Mouse (Mus musculus) left cerebral cortex, postnatal 25 days (tissue): Measurements from ENCODE around the gene Caly. TPM values are rescaled to one million over a fixed set of nuclear protein-coding genes. Genes with fewer than 3 reads are reported as not detected.

ENCODE experiments used
- DNase-seq, 2 experiments: peaks; one replicate each; pipeline ENCODE4 v3.0.0; 2022; ENCODE audit warnings: low spot score in 2 of 2, mixed read lengths in 1 of 2
- intact Hi-C: fragments of 180-260 bp; cut with DNase I; formaldehyde crosslinking; loops from one replicate; pipeline ENCODE4 v1.15.1; 2025
- total RNA-seq, 2 experiments: library from RNA; stranded (reverse); gene quantifications; 2 replicates each; pipeline ENCODE4 v1.2.3; 2021

Gene Caly
- total RNA-seq, result 100 to 1,000 TPM; 184 to 195 TPM

GRCm38 (mm10) chr7:140082242-140082678, at the start of gene Caly:
Gene Caly (minus strand): TSS chr7:140082548.
- DNase-seq, result peak; percentile 92 to 98
- intact Hi-C loops, result loop anchor here (5.0 kb wide), 1 partner anchor 395 kb away; no protein-coding TSS in a partner anchor

DNA sequence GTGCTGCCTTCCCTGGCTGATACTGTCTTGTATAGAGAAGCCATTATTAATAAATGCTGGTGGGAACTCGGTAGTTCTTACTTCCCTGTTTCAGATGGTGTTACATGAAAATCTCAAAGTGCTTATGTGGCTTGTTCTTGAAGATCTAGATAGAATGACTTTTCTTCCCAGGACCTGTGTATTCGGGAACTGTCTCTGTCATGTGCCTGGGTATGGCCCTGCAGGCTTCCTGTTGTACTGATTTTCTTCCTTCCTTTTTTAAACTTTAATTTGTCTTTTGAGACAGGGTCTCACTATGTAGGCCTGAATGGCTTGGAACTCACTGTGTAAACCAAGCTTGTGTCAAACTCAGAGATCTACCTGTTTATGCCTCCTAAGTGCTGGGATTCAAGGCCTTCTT, 45.6 kb upstream of the Caly start:
- intact Hi-C loops, result no loop called here
- DNase-seq, result no peak

DNA sequence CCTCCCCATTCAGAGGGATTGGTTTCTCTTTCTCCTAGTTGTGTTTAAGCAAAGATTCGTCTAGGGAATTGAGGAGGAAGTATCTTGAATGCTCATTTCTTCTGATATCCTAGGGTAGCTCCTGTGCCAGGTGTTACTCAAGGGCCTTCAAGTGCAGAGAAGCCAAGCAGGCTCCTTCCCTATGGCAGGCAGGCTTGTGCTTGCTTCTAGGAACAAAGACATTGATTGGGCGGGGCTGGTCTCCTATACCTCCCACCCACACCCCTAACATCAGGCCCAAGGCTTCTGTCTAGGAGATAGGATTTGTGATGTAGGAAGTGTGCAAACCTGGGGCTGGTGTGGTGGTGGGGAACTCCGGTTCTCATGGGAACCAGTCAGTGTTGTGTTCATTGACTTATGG, 44.6 kb upstream of the Caly start:
- intact Hi-C loops, result no loop called here

GRCm38 (mm10) chr7:140126022-140126350, 43.6 kb upstream of the Caly start:
- DNase-seq, result no peak
- intact Hi-C loops, result no loop called here

More for the DNA sequence above, 44.6 kb upstream of the Caly start:
- no peak for DNase-seq

DNA sequence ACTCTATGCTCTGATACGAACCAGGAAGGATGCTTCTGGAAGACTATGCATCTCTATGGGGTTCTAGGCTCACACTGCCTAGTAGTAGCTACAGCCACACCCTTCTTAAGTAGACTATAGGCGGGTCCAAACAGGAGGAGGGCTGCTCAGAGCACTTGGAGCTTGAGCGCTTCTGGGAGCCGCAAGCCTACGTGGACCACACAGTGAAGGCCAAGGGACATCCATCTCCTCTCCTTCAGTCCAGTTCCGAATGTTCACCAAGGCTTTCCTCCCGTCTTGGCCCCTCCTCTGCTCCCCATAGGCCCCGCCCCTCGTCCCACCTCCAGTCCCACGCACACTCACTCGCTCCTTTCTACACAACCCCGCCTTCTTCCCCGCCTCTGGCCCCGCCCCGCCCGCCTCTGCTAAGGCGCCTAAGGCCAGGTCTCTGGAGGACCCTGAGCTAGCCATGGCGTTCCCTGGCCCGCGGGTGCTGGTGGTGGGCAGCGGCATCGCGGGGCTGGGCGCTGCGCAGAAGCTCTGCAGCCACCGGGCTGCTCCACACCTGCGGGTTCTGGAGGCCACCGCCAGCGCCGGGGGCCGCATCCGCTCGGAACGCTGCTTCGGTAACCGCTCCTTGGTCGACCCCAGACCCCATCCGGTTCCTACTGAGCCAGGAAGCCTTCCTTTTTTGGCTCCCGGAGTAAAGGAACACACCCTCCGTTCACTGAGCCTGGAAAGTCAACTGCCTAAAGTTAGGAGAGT, 43.1 kb upstream of the Caly start:
- intact Hi-C loops, result no loop called here
- peak; percentile 80 to 91 for DNase-seq

DNA sequence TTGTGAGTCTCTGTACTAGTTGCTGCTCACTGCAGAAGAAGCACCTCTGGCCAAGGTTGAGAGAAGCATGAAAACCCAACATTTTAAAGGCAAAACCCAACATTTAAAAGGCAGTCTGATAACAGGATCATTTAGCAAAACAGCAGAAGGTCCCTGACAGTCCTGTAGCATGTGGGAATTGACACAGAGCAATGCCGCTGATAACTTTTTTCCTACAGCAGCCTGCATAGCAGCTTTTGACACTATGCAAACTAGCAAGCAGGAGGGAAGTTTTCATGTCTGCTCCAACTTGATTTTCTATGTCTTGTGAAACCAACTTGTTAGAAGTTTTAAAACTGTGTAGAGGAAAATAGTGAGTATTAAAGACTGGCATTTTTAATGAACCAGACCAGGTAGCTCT, 42.0 kb upstream of the Caly start:
- DNase-seq, result no peak
- intact Hi-C loops, result no loop called here

GRCm38 (mm10) chr7:140122765-140123164, 40.4 kb upstream of the Caly start:
- no peak for DNase-seq
- intact Hi-C loops, result no loop called here

- no peak for DNase-seq
- intact Hi-C loops, result no loop called here
Measured at GRCm38 (mm10) chr7:140121338-140121910, 39.1 kb upstream of the Caly start.

GRCm38 (mm10) chr7:140120484-140120883, 38.1 kb upstream of the Caly start:
- intact Hi-C loops, result no loop called here
- no peak for DNase-seq

- intact Hi-C loops, result loop anchor here (1.0 kb wide), 2 partner anchors 21 to 35 kb away; partner anchors contain the start of gene Mtg1
- DNase-seq, result peak; percentile 83 to 91
Measured at GRCm38 (mm10) chr7:140116329-140117054, 34.1 kb upstream of the Caly start, which contains the start of gene Echs1. Gene Echs1 (minus strand): TSS chr7:140116476.

DNA sequence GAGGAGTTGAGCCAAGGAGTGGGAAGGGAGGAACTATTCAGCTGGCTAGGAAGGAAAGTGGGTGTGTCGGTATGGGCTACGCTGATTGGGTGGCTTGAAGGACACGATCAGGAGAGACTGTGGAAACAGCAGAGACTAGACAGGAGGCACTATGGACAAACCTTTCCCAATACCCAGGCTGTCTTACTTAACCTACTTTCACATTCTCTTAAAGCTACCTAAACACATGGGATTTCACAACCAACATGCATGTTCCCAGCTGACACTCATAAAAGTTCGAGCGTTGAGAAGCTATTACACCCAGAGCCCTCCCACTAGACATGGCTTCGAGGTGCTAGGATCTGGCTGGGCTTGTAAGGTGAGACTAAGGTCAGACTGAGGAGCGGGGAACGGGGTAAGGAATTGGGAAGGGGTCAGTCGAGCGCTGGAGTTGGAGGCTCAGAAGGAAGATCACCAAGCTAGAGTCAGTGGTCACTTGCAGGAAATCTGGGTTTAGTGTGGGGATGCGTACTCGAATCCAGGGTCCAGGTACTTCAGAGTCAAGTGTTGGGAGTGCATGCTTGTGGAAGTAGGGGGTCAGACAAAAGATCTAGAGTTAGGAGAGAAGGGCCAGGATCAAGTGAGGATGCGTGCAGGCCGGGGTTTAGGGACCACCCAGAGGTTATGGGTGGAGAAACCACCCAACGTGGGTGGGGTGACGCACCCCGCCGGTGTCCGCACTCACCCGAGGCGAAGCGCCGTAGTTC, 33.4 kb upstream of the Caly start, which contains the start of gene Paox:
Gene Paox (plus strand): TSS at position 217 of the 746 bp plus-strand sequence.
- peak; percentile 57 to 80 for DNase-seq
- intact Hi-C loops, result loop anchor here (1.0 kb wide), 2 partner anchors 22 to 34 kb away; partner anchors contain the start of gene Mtg1

DNA sequence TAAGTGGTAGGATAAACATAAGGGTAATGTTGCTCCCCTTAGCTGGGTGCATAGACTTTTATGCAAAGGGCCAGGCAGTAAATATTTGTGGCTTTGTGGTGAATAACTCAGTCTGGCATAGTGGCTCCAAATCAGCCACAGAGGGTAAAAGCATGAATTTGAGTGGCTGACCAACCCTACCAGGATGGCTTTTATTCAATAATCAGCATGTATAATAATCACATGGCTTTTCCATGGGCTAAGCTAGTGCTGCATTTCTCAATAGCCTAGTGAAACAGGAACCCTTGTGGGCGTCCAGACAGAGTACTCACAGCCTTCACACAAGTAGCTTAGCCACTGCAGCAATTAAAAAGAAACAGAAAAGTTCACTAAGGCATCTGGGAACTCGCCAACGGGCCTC, 29.6 kb upstream of the Caly start:
- intact Hi-C loops, result no loop called here
- DNase-seq, result no peak

DNA sequence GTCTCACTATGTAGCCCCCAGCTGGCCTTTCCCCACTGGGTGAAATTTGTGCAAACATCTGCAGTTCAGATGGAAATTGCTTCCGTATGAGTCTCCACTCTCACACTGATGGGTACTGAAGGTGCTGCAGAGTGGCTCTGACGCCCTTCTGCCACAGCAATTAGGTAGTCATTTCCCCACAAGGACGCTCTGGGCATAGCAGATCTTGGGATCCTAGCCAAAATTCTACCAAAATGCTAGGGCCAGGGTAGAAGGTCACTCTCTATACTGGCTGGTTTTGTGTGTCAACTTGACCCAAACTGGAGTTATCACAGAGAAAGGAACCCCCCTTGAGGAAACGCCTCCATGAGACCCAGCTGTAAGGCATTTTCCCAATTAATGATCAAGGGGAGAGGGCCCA, 21.7 kb upstream of the Caly start:
- DNase-seq, result no peak
- intact Hi-C loops, result no loop called here

GRCm38 (mm10) chr7:140101993-140102860, 19.9 kb upstream of the Caly start, which contains the start of gene Fuom:
Gene Fuom (minus strand): TSS chr7:140102441.
- intact Hi-C loops, result no loop called here
- peak; percentile 79 to 89 for DNase-seq

GRCm38 (mm10) chr7:140101498-140101897, 19.1 kb upstream of the Caly start:
- peak in 1 of 2 experiments; percentile 21 for DNase-seq
- intact Hi-C loops, result no loop called here

- DNase-seq, result no peak
- intact Hi-C loops, result no loop called here
Measured at GRCm38 (mm10) chr7:140098466-140098865, 16.1 kb upstream of the Caly start.

- intact Hi-C loops, result no loop called here
- no peak for DNase-seq
Measured at GRCm38 (mm10) chr7:140096055-140096454, 13.7 kb upstream of the Caly start.

GRCm38 (mm10) chr7:140095556-140095955, 13.2 kb upstream of the Caly start:
- intact Hi-C loops, result no loop called here
- DNase-seq, result no peak

GRCm38 (mm10) chr7:140094954-140095353, 12.6 kb upstream of the Caly start:
- intact Hi-C loops, result no loop called here
- DNase-seq, result no peak
